Mouse (Mus musculus): Measurements from ENCODE around the gene Pcolce. TPM values are rescaled to one million over a fixed set of nuclear protein-coding genes. Genes with fewer than 3 reads are reported as not detected.

Pcolce gene
- total RNA-seq, 2 experiments from 2014 or later: 127 to 142 TPM

Other genes starting within 250 kb of the Pcolce start
- under 1 TPM in 1 of 2 experiments, not detected in 1; 0.10 TPM for gene Zan, start 136.7 kb downstream of the Pcolce start, total RNA-seq (2021)
- 10 to 100 TPM; 16.6 to 19.2 TPM for gene Pop7, start 111.3 kb downstream of the Pcolce start, total RNA-seq (2021)
- gene Gigyf1, start 95.2 kb downstream of the Pcolce start, total RNA-seq (2021): 10 to 100 TPM; 29.6 to 33.8 TPM
- not detected for gene Epo, start 80.5 kb downstream of the Pcolce start, total RNA-seq (2021)
- gene Gnb2, start 80.3 kb downstream of the Pcolce start, total RNA-seq (2021): 100 to 1,000 TPM; 481 to 484 TPM
- gene Actl6b, start 60.3 kb downstream of the Pcolce start, total RNA-seq (2021): not detected
- not detected for gene Tfr2, start 43.9 kb downstream of the Pcolce start, total RNA-seq (2021)
- gene Mospd3, start 12.7 kb downstream of the Pcolce start, total RNA-seq (2021): 10 to 100 TPM; 25.1 to 31.4 TPM
- gene Fbxo24, start 15.2 kb upstream of the Pcolce start, total RNA-seq (2021): under 1 TPM; 0.20 to 0.29 TPM
- gene Lrch4, start 15.3 kb upstream of the Pcolce start, total RNA-seq (2021): 10 to 100 TPM; 20.2 to 21.7 TPM
- 1 to 10 TPM; 5.0 to 5.9 TPM for gene Gm20605, start 15.4 kb upstream of the Pcolce start, total RNA-seq (2021)
- gene Sap25, start 27.6 kb upstream of the Pcolce start, total RNA-seq (2021): 1 to 10 TPM; 3.2 to 3.9 TPM
- gene Irs3, start 31.9 kb upstream of the Pcolce start, total RNA-seq (2021): under 1 TPM; 0.24 to 0.35 TPM
- 10 to 100 TPM; 11.8 to 14.0 TPM for gene Agfg2, start 70.9 kb upstream of the Pcolce start, total RNA-seq (2021)
- gene Nyap1, start 127.8 kb upstream of the Pcolce start, total RNA-seq (2021): 1 to 10 TPM; 1.6 to 1.7 TPM
- 100 to 1,000 TPM; 279 to 287 TPM for gene Tsc22d4, start 131.9 kb upstream of the Pcolce start, total RNA-seq (2021)
- gene Ppp1r35, start 165.1 kb upstream of the Pcolce start, total RNA-seq (2021): 10 to 100 TPM; 13.4 to 17.4 TPM
- gene Mepce, start 173.9 kb upstream of the Pcolce start, total RNA-seq (2021): 10 to 100 TPM; 26.2 to 41.3 TPM
- gene Zcwpw1, start 174.0 kb upstream of the Pcolce start, total RNA-seq (2021): 1 to 10 TPM; 2.8 to 3.1 TPM
- 1 to 10 TPM; 1.1 to 1.8 TPM for gene Pilra, start 222.5 kb upstream of the Pcolce start, total RNA-seq (2021)
- gene Pilrb1, start 244.3 kb upstream of the Pcolce start, total RNA-seq (2021): under 1 TPM; 0.74 to 0.84 TPM